Mouse (Mus musculus) heart, postnatal 0 days (tissue): Measurements from ENCODE around the gene Il5.

Experiments
- CTCF ChIP-seq: IDR thresholded peaks from 2 replicates; pipeline ENCODE4 v1.5.1; 2016; ENCODE audit warnings: antibody characterized with exemption, control low read depth, low read depth
- EP300 ChIP-seq: IDR thresholded peaks from 2 replicates; pipeline ENCODE4 v1.6.1; 2016; ENCODE audit warnings: antibody characterized with exemption, low read depth

GRCm38 (mm10) chr11:53761284-53761683 lies 40.7 kb downstream of the Il5 start:
- TF ChIP-seq CTCF (no peak), EP300 (no peak)
